Mouse (Mus musculus): ENCODE measurements around the gene Akt1s1. TPM values are rescaled to one million over a fixed set of nuclear protein-coding genes. Genes with fewer than 3 reads are reported as not detected.

The Akt1s1 gene
- polyA plus RNA-seq, 1 experiment: 930 TPM

- no peak for TF ChIP-seq GATA1 (IDR thresholded peaks at IDR 0.05; ENCODE audit: low read length)
Observed at GRCm38 (mm10) chr7:44895206-44895592, 46.4 kb downstream of the Akt1s1 start.

- TF ChIP-seq GATA1 (IDR thresholded peaks at IDR 0.05; ENCODE audit: low read length): no peak
Observed at GRCm38 (mm10) chr7:44895593-44896434, 47.0 kb downstream of the Akt1s1 start, which contains the start of gene Fuz. TSS of gene Fuz (plus strand) at chr7:44896079.

- no peak for TF ChIP-seq GATA1 (IDR thresholded peaks at IDR 0.05; ENCODE audit: low read length)
Observed at GRCm38 (mm10) chr7:44896499-44896898, 47.7 kb downstream of the Akt1s1 start.

GRCm38 (mm10) chr7:44898607-44899006 is 49.8 kb downstream of the Akt1s1 start:
- TF ChIP-seq GATA1 (IDR thresholded peaks at IDR 0.05; ENCODE audit: low read length): no peak

- no peak for TF ChIP-seq GATA1 (IDR thresholded peaks at IDR 0.05; ENCODE audit: low read length)
Observed at GRCm38 (mm10) chr7:44900632-44901031, 51.8 kb downstream of the Akt1s1 start.

- no peak for TF ChIP-seq GATA1 (IDR thresholded peaks at IDR 0.05; ENCODE audit: low read length)
Observed at GRCm38 (mm10) chr7:44901230-44901722, 52.5 kb downstream of the Akt1s1 start.

Other genes with a start within 250 kb of the Akt1s1 start
- gene Myh14, start 178.1 kb upstream of the Akt1s1 start, polyA plus RNA-seq (2012): 0.02 and 0.05 TPM in 2 replicates
- not detected in 2 replicates for gene Izumo2, start 140.2 kb upstream of the Akt1s1 start, polyA plus RNA-seq (2012)
- gene Vrk3, start 100.6 kb upstream of the Akt1s1 start, polyA plus RNA-seq (2012): 98.8 and 104 TPM in 2 replicates
- 0.11 and 0.17 TPM in 2 replicates for gene Zfp473, start 97.9 kb upstream of the Akt1s1 start, polyA plus RNA-seq (2012)
- gene Nup62, start 32.9 kb upstream of the Akt1s1 start, polyA plus RNA-seq (2012): 89.3 and 290 TPM in 2 replicates
- gene Il4i1, start 32.6 kb upstream of the Akt1s1 start, polyA plus RNA-seq (2012): 1.4 TPM in 2 replicates
- 545 and 546 TPM in 2 replicates for gene Atf5, start 32.3 kb upstream of the Akt1s1 start, polyA plus RNA-seq (2012)
- 87.2 and 126 TPM in 2 replicates for gene Tbc1d17, start 88 bp downstream of the Akt1s1 start, polyA plus RNA-seq (2012)
- 55.8 and 74.5 TPM in 2 replicates for gene Pnkp, start 8.1 kb downstream of the Akt1s1 start, polyA plus RNA-seq (2012)
- 256 and 306 TPM in 2 replicates for gene Ptov1, start 20.8 kb downstream of the Akt1s1 start, polyA plus RNA-seq (2012)
- 568 and 719 TPM in 2 replicates for gene Med25, start 43.7 kb downstream of the Akt1s1 start, polyA plus RNA-seq (2012)
- gene Fuz, start 47.1 kb downstream of the Akt1s1 start, polyA plus RNA-seq (2012): 67.3 and 78.5 TPM in 2 replicates
- 254 and 278 TPM in 2 replicates for gene Ap2a1, start 80.5 kb downstream of the Akt1s1 start, polyA plus RNA-seq (2012)
- gene Tsks, start 94.2 kb downstream of the Akt1s1 start, polyA plus RNA-seq (2012): 0.16 TPM in 1 of 2 replicates, not detected in the other
- gene Cpt1c, start 125.9 kb downstream of the Akt1s1 start, polyA plus RNA-seq (2012): 1.2 and 1.9 TPM in 2 replicates
- gene Prmt1, start 137.6 kb downstream of the Akt1s1 start, polyA plus RNA-seq (2012): 142 and 234 TPM in 2 replicates
- gene Irf3, start 148.7 kb downstream of the Akt1s1 start, polyA plus RNA-seq (2012): 110 and 153 TPM in 2 replicates
- gene Bcl2l12, start 149.7 kb downstream of the Akt1s1 start, polyA plus RNA-seq (2012): 195 and 211 TPM in 2 replicates
- 347 and 406 TPM in 2 replicates for gene Scaf1, start 167.4 kb downstream of the Akt1s1 start, polyA plus RNA-seq (2012)
- 7.8 and 9.1 TPM in 2 replicates for gene Rras, start 169.0 kb downstream of the Akt1s1 start, polyA plus RNA-seq (2012)
- gene Prr12, start 203.9 kb downstream of the Akt1s1 start, polyA plus RNA-seq (2012): 123 and 149 TPM in 2 replicates
- gene Nosip, start 213.4 kb downstream of the Akt1s1 start, polyA plus RNA-seq (2012): 160 and 205 TPM in 2 replicates
- gene Prrg2, start 213.7 kb downstream of the Akt1s1 start, polyA plus RNA-seq (2012): 28.0 and 34.7 TPM in 2 replicates
- gene Rcn3, start 243.2 kb downstream of the Akt1s1 start, polyA plus RNA-seq (2012): 1.2 and 1.8 TPM in 2 replicates

Data from G1E-ER4 (cell line).